Mouse (Mus musculus): Measurements from ENCODE around the gene Vangl1. TPM values are rescaled to one million over a fixed set of nuclear protein-coding genes. Genes with fewer than 3 reads are reported as not detected.

The Vangl1 gene
- polyA plus RNA-seq, 1 experiment: 41.9 TPM

DNA sequence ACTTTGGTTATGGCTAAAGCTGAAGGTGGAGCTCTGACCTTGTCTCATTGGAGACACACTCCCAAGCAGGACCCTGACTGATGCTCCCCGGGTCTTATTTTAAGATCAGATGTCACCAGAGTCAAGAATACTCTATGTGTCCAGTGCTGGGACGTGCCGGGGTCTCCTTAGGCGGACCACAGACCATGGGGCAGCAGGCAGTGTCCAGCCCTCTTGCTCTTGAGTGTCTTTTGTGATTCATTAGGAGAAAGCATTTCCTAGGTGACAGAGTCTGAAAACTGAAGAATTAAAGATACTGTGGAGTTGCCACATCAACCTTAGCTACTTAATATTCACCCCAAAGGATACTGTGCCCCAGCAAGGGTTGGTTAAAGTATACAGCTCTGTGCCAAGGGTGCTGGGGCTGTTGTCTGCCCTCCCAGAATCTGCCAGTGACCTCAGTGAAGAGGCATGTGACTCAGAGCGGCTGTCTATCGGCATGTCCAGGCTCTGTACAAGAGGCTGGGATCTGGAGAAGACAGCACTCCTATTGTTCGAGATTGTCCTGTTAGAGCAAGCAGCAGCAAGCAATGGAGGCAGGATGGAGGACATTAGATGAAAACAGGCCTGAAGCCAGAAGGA, 92.4 kb downstream of the Vangl1 start:
- Histone ChIP-seq H3K9me3 (ENCODE audit: control insufficient read depth, low read length) (no peaks in the 10 kb centered on the region), H3K27me3 (ENCODE audit: control insufficient read depth) (0 out of 2 replicates have a peak, but pooled peaks cover 2% of the 10 kb centered on the region), H3K4me3 (replicated peaks) (no peak overlapping the region), H3K36me3 (ENCODE audit: control insufficient read depth) (no peaks in the 10 kb centered on the region), H3K4me1 (ENCODE audit: control insufficient read depth) (no peaks in the 10 kb centered on the region)
- TF ChIP-seq TAL1 (IDR thresholded peaks at IDR 0.05; ENCODE audit: low read length) (no peak), GATA1 (IDR thresholded peaks at IDR 0.05; ENCODE audit: low read length) (no peak)

DNA sequence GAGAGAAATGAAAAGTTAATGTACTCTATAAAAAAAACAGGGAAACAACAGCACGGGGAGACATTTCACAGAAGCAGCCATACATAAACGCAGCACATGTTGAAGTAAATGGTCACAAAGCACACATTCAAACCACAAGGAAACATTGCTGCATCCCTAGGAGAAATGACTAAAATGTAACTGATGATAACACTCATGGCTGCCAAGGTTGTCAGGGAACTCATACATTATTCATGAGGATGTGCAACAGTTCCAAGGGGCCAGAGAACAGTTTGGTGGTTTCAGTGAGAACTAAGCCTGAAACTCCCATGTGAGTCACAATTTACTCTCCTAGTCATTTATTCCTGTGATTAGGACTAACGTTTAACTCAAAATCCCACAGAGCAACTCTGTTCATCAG, 96.3 kb downstream of the Vangl1 start:
- no peak for TF ChIP-seq TAL1 (IDR thresholded peaks at IDR 0.05; ENCODE audit: low read length)
- no peak for TF ChIP-seq GATA1 (IDR thresholded peaks at IDR 0.05; ENCODE audit: low read length)
- H3K9me3 ChIP-seq (ENCODE audit: control insufficient read depth, low read length): no peaks in the 10 kb centered on the region
- no peaks in the 10 kb centered on the region for H3K27me3 ChIP-seq (ENCODE audit: control insufficient read depth)
- no peak overlapping the region for H3K4me3 ChIP-seq (replicated peaks)
- no peaks in the 10 kb centered on the region for H3K36me3 ChIP-seq (ENCODE audit: control insufficient read depth)
- no peaks in the 10 kb centered on the region for H3K4me1 ChIP-seq (ENCODE audit: control insufficient read depth)

DNA sequence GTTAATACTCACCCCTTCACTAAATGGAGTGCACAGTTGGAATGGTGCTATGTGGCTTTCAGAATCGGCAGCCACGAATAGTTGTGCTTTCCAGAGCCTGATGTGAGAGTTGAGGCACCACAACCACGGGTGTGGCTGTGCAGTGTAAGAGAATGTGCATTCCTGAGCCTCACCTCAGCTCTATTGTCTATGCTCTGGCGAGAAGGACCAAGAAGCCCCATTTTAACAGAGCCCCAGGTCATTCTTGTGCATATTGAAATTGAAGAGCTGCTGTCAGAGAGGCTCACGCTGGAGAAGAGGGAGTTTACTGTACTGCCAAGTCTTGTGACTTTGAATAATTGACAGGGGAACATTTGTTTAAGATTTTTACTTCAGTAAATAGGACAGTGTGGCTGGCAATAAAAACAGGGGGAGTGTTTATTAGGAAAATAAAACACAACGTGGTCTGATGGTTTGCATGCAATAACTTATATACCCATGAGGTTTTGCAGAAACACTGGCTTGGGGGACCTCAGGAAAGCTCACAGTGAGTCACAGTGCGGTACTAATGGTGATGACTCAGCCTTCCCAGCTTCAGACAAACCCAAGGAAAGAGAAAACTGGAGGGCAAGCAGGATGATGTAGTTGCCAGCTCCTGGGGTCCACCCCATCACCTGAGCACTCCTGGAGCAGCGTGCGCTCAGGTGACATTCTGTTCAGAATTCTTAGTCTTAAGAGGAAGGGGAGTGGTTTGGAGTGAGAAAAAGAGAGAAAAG, 100.5 kb downstream of the Vangl1 start:
- H3K4me3 ChIP-seq (replicated peaks): no peak overlapping the region
- no peaks in the 10 kb centered on the region for H3K27me3 ChIP-seq (ENCODE audit: control insufficient read depth)
- H3K9me3 ChIP-seq (ENCODE audit: control insufficient read depth, low read length): no peaks in the 10 kb centered on the region
- TF ChIP-seq TAL1 (IDR thresholded peaks at IDR 0.05; ENCODE audit: low read length) (no peak), GATA1 (IDR thresholded peaks at IDR 0.05; ENCODE audit: low read length) (no peak)
- H3K4me1 ChIP-seq (ENCODE audit: control insufficient read depth): peaks cover 2% of the 10 kb centered on the region; the same call in 1 of the 2 replicates
- no peaks in the 10 kb centered on the region for H3K36me3 ChIP-seq (ENCODE audit: control insufficient read depth)

Other genes starting within 250 kb of the Vangl1 start
- gene Nhlh2, start 194.6 kb downstream of the Vangl1 start, polyA plus RNA-seq (2012): not detected in 2 replicates
- not detected in 2 replicates for gene Casq2, start 118.3 kb downstream of the Vangl1 start, polyA plus RNA-seq (2012)

Measured in erythroblast, embryonic 14.5 days (primary cell).